Mouse (Mus musculus) embryonic fibroblast, embryonic 13.5 days (primary cell): Measurements from ENCODE around the gene Cdpf1. TPM values are rescaled to one million over a fixed set of nuclear protein-coding genes. Genes with fewer than 3 reads are reported as not detected.

Experiments
- H3K27ac ChIP-seq: 2 replicates; pipeline ENCODE4 v1.5.1; 2012; ENCODE audit warnings: low read length, control low read depth, inconsistent platforms; ENCODE audit not compliant: insufficient read depth
- H3K4me1 ChIP-seq: 2 replicates; pipeline ENCODE4 v1.6.1; 2011; ENCODE audit warnings: low read length; ENCODE audit not compliant: control insufficient read depth, insufficient read depth
- H3K4me3 ChIP-seq: 2 replicates; pipeline ENCODE4 v1.5.1; 2011; ENCODE audit warnings: mild to moderate bottlenecking, control low read depth, low read length; ENCODE audit not compliant: insufficient read depth
- CTCF ChIP-seq: IDR thresholded peaks from 2 replicates; pipeline ENCODE4 v1.5.1; 2011; ENCODE audit warnings: mild to moderate bottlenecking, control low read depth, low read length, moderate library complexity, borderline replicate concordance; ENCODE audit not compliant: insufficient read depth
- POLR2A ChIP-seq: IDR thresholded peaks from 2 replicates; pipeline ENCODE4 v1.6.1; 2011; ENCODE audit warnings: low read depth, mild to moderate bottlenecking, control low read depth, low read length, moderate library complexity
- polyA plus RNA-seq: library from polyadenylated mRNA; stranded (reverse); fragments of >200 nt; gene quantifications from 2 replicates; pipeline ENCODE4 v1.2.4, GENCODE M21; 2011; ENCODE audit warnings: low read depth; ENCODE audit not compliant: missing spikeins, insufficient read length

The Cdpf1 gene
- polyA plus RNA-seq, 1 experiment, result 20.9 TPM

DNA sequence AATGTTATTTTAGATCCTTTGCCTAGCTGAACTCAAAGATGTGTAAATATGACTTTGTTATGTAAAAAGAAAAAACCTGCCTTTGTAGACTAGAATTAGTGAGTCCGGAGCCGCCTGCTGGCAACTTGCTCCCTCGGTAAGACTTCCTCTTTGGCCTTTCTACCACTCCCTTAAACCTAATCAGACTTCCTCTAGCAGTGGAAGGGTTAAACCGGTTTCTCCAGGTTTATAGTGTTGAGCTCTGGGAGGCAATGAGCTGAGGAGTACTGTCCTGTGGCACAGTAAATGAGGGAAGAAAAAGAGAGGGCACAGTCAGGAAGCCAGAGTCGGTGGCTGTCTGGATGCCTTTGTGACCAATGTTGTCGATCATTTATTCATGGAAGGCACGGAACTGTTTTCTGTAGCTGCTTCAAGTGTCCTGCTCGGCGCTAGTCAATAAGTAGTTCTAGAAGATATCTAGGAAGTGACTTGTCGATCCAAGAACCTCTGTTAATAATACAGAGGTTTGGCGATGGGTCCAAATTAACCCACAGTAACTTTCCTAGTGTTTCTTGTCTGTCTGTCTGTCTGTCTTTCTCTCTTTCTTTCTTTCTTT lies 39.3 kb downstream of the Cdpf1 start:
- Histone ChIP-seq H3K27ac (no peak overlapping the region), H3K4me3 (no peak overlapping the region), H3K4me1 (no peaks in the 10 kb centered on the region)
- no peak for TF ChIP-seq CTCF
- TF ChIP-seq POLR2A, result no peak

DNA sequence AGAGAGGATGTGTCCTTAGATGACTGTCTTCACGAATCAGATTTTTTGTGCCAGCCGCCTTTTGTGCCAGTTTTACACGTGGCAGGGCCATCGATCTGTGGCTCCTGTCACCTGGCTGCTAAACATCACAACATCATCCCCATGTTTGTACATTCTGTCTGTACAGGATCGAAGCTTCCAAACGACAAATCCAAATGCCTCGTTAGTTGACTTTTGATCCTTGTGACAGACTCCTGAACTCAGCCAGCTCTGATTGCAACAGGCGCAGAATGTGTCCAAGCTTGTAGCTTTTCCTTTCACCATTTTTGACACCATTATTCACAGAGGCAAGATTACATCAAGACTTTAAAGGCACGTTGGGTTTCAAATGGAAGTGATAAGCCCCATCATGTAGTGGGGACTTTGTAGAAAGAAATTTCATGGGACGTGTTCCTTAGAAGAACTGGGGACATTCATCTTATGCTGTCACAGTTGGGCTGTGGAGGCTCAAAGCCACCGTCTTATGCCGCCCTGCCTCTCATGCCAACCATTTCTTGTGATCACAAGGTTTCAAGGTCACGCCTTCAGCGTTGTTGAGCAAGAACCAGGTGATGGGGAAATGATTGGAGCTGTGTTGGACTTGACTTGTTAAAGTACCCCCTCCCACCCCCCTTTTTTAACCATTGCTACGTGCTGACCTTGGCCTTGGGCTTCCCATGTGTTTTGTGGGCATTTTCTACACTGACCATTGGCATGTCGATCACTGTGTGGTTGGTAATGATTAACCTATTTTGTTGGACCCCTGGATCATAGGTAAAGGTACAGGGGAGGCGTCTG lies 40.0 kb downstream of the Cdpf1 start:
- H3K4me1 ChIP-seq, result no peaks in the 10 kb centered on the region
- TF ChIP-seq CTCF, result no peak
- TF ChIP-seq POLR2A, result no peak
- no peak overlapping the region for H3K4me3 ChIP-seq
- H3K27ac ChIP-seq, result no peak overlapping the region

DNA sequence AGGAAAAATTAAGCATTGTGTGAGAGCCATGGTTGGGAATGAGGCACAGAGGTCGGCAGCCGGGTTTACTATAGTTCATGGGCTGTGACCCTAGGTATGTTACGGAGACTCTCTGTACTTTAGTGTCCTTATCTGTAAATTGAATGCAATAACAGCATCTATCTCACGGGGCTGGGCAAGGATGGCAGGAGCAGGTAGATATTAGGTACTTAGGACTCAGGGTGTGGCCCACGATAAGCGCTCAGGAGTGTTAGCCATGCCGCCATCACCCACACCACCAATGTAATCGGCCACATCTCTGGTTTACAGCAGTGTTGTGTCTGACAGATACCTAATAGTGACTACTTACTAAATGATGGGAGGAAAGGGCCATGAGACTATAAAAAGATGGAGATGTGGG lies 42.5 kb downstream of the Cdpf1 start:
- TF ChIP-seq CTCF (no peak), POLR2A (no peak)
- H3K27ac ChIP-seq, result no peak overlapping the region
- H3K4me1 ChIP-seq, result no peaks in the 10 kb centered on the region
- no peak overlapping the region for H3K4me3 ChIP-seq

DNA sequence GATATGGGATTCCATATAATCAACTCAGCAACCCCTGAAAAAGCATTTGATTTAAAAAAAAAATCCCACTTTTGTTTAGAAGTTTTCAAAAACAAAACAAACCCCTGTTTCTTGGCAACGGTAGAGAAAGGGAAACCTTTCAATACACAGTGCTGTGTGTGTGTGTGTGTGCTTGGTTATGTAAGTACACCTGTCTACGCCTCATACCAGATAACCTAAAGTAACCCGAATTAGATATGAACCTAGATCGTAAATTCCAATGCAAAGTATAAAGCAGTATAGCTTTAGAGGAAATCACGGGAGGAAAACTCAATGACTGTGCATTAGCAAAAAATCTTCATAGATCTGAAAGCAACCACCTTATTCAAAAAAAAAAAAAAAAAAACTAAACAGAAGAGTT lies 44.8 kb downstream of the Cdpf1 start:
- Histone ChIP-seq H3K4me1 (no peaks in the 10 kb centered on the region), H3K4me3 (no peak overlapping the region)
- no peak for TF ChIP-seq CTCF
- TF ChIP-seq POLR2A, result no peak

DNA sequence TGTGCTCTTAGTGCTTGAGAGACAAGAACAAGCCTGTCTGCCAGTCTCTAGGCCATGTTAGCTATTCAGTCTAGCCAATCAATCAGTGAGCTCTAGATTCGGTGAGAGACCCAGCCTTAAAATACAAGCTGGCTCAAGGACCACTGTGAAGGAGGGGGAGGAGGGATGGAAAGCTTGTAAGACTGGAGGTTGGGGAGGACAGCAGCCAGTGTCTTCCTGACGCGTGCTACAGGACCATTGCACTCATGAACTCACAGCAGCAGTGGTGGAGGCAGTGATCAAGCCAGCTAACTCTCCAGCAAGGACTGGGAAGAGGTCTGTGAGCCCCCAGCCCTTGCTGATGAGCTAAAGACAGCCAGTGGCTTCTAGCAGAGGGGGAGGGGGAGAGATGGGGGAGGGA lies 46.5 kb downstream of the Cdpf1 start:
- no peaks in the 10 kb centered on the region for H3K4me1 ChIP-seq
- H3K27ac ChIP-seq, result no peak overlapping the region
- TF ChIP-seq POLR2A (no peak), CTCF (no peak)
- no peak overlapping the region for H3K4me3 ChIP-seq

More for the DNA sequence above, 44.8 kb downstream of the Cdpf1 start:
- no peak overlapping the region for H3K27ac ChIP-seq

DNA sequence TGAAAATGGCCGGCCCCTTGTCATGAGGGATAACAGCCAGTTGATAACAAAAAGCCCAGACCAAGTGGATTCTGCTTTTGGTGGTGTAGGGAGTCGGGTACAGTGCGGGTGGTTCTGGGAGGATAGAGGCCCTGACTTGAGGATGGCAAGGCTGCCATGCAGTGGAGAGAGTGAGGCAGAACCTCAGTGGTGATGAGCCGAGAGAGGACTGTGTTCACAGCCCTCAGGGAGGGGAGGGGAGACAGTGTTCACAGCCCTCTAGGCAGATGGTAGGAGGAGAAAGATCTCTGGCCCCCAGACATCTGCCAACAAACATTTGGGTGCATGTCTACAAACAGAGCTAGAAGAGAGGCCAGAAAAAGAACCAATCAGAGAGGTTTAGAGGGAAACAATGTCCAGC lies 48.7 kb downstream of the Cdpf1 start:
- TF ChIP-seq CTCF (no peak), POLR2A (no peak)

DNA sequence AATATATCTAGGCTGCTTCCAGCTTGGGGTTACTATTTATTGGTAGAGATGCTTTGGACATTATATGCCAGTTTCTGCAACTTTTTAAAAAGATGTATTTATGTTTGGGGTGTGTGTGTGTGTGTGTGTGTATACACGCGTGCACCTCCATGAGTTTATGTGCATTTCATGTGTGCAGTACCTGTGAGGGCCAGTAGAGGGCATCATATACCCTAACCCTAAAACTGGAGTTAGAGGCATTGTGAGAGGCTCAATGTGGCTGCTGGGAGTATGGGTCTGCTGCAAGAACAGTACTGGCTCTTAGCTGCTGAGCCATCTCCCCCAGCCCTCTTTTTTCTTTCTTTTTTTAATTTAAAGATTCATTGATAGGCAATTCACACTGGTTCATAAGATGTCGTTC lies 53.7 kb downstream of the Cdpf1 start:
- no peak for TF ChIP-seq CTCF
- Histone ChIP-seq H3K4me1 (no peaks in the 10 kb centered on the region), H3K4me3 (no peak overlapping the region), H3K27ac (no peak overlapping the region)

More for the DNA sequence above, 48.7 kb downstream of the Cdpf1 start:
- Histone ChIP-seq H3K4me3 (no peak overlapping the region), H3K4me1 (no peaks in the 10 kb centered on the region), H3K27ac (no peak overlapping the region)

Other genes with a start within 250 kb of the Cdpf1 start
- not detected in 2 replicates for gene Wnt7b, start 229.2 kb downstream of the Cdpf1 start, polyA plus RNA-seq
- 0.25 and 0.67 TPM in 2 replicates for gene Ppara, start 76.7 kb downstream of the Cdpf1 start, polyA plus RNA-seq
- 0.18 and 0.47 TPM in 2 replicates for gene Pkdrej, start 10.0 kb upstream of the Cdpf1 start, polyA plus RNA-seq
- gene Ttc38, start 20.6 kb upstream of the Cdpf1 start, polyA plus RNA-seq, result 4.9 and 5.0 TPM in 2 replicates
- 34.8 and 40.9 TPM in 2 replicates for gene Gtse1, start 48.0 kb upstream of the Cdpf1 start, polyA plus RNA-seq
- gene Trmu, start 67.6 kb upstream of the Cdpf1 start, polyA plus RNA-seq, result 16.6 and 20.0 TPM in 2 replicates
- 0.20 and 0.91 TPM in 2 replicates for gene Celsr1, start 222.1 kb upstream of the Cdpf1 start, polyA plus RNA-seq
- gene Gramd4, start 246.0 kb upstream of the Cdpf1 start, polyA plus RNA-seq, result 18.0 and 31.4 TPM in 2 replicates